Mouse (Mus musculus) bone marrow macrophage, adult 2 months (primary cell): ENCODE measurements around the gene Il22ra1.

ENCODE experiments used
- CTCF ChIP-seq: IDR thresholded peaks from 2 replicates; pipeline ENCODE4 v1.5.1; 2012; ENCODE audit warnings: low read depth, mild to moderate bottlenecking, low read length, moderate library complexity
- POLR2A ChIP-seq: IDR thresholded peaks from 2 replicates; pipeline ENCODE4 v1.6.1; 2012; ENCODE audit warnings: mild to moderate bottlenecking, low read depth, low read length, borderline replicate concordance

- TF ChIP-seq CTCF (no peak), POLR2A (no peak)
Measured at GRCm38 (mm10) chr4:135745613-135746012, 17.6 kb downstream of the Il22ra1 start.
